Mouse (Mus musculus) embryonic facial prominence, embryonic 11.5 days (tissue): ENCODE data around the gene Iqcf5. TPM values are rescaled to one million over a fixed set of nuclear protein-coding genes. Genes with fewer than 3 reads are reported as not detected.

Source experiments
- ATAC-seq: fragments of 200-750 bp; cut with Nextera tagmentation; replicated peaks from 2 replicates; pipeline ENCODE4 v1.8.0; 2017; ENCODE audit warnings: low read depth; ENCODE audit not compliant: insufficient number of reproducible peaks, low FRiP score, low TSS enrichment
- DNase-seq: peaks from one replicate; pipeline ENCODE4 v3.0.0-alpha.2; 2015; ENCODE audit warnings: low spot score
- H3K27ac ChIP-seq: fragments of 300-500 bp; sonication (generic); replicated peaks from 2 replicates; pipeline ENCODE4 v1.5.1; 2014; ENCODE audit warnings: mild to moderate bottlenecking, low read depth, low read length, control low read depth
- H3K27me3 ChIP-seq: fragments of 300-500 bp; sonication (generic); 2 replicates; pipeline ENCODE4 v1.6.1; 2014; ENCODE audit warnings: mild to moderate bottlenecking, low read length, moderate library complexity, mixed read lengths; ENCODE audit not compliant: control insufficient read depth, insufficient read depth
- H3K36me3 ChIP-seq: fragments of 300-500 bp; sonication (generic); replicated peaks from 2 replicates; pipeline ENCODE4 v1.6.1; 2014; ENCODE audit warnings: low read depth, mild to moderate bottlenecking, low read length, moderate library complexity, mixed read lengths; ENCODE audit not compliant: control insufficient read depth, insufficient read depth
- H3K4me1 ChIP-seq: fragments of 300-500 bp; sonication (generic); 2 replicates; pipeline ENCODE4 v1.6.1; 2014; ENCODE audit warnings: low read length, mixed read lengths; ENCODE audit not compliant: control insufficient read depth, insufficient read depth
- H3K4me2 ChIP-seq: fragments of 300-500 bp; sonication (generic); 2 replicates; pipeline ENCODE4 v1.6.1; 2014; ENCODE audit warnings: low read depth, mild to moderate bottlenecking, control low read depth, low read length, moderate library complexity
- H3K4me3 ChIP-seq: fragments of 300-500 bp; sonication (generic); 2 replicates; pipeline ENCODE4 v1.5.1; 2014; ENCODE audit warnings: low read depth, low read length, control low read depth
- H3K9ac ChIP-seq: fragments of 300-500 bp; sonication (generic); replicated peaks from 2 replicates; pipeline ENCODE4 v1.6.1; 2014; ENCODE audit warnings: mild to moderate bottlenecking, control low read depth, low read length
- H3K9me3 ChIP-seq: fragments of 300-500 bp; sonication (generic); replicated peaks from 2 replicates; pipeline ENCODE4 v1.6.1; 2016; ENCODE audit warnings: mild to moderate bottlenecking, low read length, inconsistent platforms, mixed read lengths; ENCODE audit not compliant: control insufficient read depth
- WGBS: fragments of 180-500 bp; shearing (Covaris S2); extraction: QIAGEN DNeasy Blood & Tissue Kit; methylation state at CpG from one replicate; pipeline ENCODE4 v1.1.7; 2014; 5-methylcytosine and 5-hydroxymethylcytosine counted together
- polyA plus RNA-seq: library from polyadenylated mRNA; unstranded; fragments of >200 nt; fragmentation: Nextera tagmentation; extraction: Ambion mirVana; gene quantifications from 2 replicates; pipeline ENCODE4 v1.2.1, GENCODE M21; 2014

Gene Iqcf5
- polyA plus RNA-seq, 1 experiment from 2014 or later: not detected

DNA sequence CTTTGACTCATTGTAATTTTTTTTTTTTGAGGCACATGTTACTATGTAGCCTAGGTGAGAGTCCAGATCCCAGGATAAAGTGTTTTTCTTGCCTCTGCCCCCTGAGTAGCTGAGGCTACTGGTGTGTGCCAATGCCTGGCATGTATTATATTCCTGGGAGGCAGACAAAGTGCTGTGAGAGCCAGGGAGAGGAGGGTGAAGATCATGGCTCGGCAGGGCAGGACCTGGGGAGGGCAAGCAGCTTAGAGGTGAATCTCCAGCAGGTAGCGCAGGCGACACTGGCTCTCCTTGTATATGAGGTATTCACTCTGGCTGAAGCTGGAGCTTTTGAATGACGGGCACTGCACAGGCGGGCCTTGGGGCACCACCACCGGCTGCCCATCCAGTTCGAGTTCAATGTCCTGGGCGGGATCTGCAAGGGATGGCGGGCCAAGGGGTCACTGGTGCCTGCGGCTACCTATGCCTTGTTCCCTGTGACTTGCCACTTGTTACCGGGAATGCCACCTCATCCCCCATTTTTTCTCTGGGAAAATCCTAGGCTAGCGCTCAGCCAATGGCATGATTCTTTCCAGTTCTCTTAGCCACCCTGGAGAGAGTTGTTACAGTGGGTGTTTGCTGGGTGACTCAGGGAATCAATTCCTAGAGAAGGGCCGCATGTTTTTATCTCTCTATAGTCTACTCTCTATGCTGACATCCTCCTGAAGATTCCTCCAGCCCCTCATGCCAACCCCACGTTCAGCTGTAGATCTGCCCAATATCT is 43.2 kb upstream of the Iqcf5 start:
- Histone ChIP-seq H3K4me1 (peaks cover 5% of the 10 kb centered on the region), H3K4me3 (no peak overlapping the region), H3K27ac (no peak overlapping the region), H3K9me3 (no peaks in the 10 kb centered on the region), H3K9ac (no peak overlapping the region), H3K4me2 (no peak overlapping the region), H3K27me3 (no peaks in the 10 kb centered on the region), H3K36me3 (no peaks in the 10 kb centered on the region)
- DNase-seq (no peak), ATAC-seq (no peak)
- 57% methylated on average over 14 of the region's 14 CpGs for WGBS

DNA sequence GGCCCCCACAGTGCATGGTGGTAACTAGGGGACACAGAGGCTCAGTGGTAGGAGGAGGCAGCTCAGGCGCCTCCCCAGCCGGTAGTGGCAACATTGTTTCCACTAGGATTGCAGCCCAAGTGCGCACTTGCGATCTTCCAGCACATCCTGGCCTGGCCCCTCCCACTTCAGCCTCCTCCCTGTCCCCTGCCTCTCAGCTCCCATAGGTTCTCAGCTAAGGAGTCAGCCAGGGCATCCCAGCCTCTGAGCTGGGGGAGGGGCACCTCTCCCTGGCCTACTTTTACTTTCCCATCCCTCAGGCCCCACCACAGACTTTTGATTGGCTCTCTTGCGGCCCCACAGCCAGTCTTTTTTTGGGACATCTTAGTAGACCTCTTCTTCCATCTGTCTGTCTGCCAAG is 42.5 kb upstream of the Iqcf5 start:
- H3K4me1 ChIP-seq: peaks cover 10% of the 10 kb centered on the region
- ATAC-seq (no peak), DNase-seq (peak; percentile 64)
- H3K4me3 ChIP-seq: no peak overlapping the region
- H3K4me2 ChIP-seq: no peak overlapping the region
- no peaks in the 10 kb centered on the region for H3K27me3 ChIP-seq
- 6% methylated on average over 5 of the region's 5 CpGs for WGBS
- no peaks in the 10 kb centered on the region for H3K9me3 ChIP-seq
- peak overlapping the region; percentile 1; the same call in 1 of the 2 replicates for H3K9ac ChIP-seq
- H3K27ac ChIP-seq: no peak overlapping the region
- no peaks in the 10 kb centered on the region for H3K36me3 ChIP-seq

DNA sequence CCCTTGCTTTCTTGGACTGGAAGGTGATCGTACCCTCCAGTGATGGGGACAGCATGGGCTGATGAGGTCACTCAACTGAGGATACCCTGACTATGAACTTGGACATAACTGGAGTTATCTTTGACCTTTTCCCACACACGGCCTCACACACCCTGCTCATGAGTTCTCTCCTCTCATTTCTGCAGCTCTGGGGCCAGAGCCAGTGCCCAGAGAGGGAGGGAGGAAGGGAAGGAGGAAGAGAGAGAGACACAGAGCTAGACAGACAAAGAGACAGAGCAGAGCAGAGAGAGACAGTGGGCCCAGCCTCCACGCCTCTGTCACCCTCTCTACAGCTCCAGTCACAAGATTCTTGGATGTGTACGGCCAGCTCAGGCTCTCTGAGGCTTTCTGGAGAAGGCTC is 42.1 kb upstream of the Iqcf5 start:
- H3K4me2 ChIP-seq: no peak overlapping the region
- DNase-seq (no peak), ATAC-seq (no peak)
- H3K27me3 ChIP-seq: no peaks in the 10 kb centered on the region
- no peak overlapping the region for H3K27ac ChIP-seq
- peaks cover 10% of the 10 kb centered on the region for H3K4me1 ChIP-seq
- no peak overlapping the region for H3K9ac ChIP-seq
- no peaks in the 10 kb centered on the region for H3K36me3 ChIP-seq
- no peaks in the 10 kb centered on the region for H3K9me3 ChIP-seq
- H3K4me3 ChIP-seq: no peak overlapping the region
- WGBS: 63% methylated on average over 4 of the region's 4 CpGs

DNA sequence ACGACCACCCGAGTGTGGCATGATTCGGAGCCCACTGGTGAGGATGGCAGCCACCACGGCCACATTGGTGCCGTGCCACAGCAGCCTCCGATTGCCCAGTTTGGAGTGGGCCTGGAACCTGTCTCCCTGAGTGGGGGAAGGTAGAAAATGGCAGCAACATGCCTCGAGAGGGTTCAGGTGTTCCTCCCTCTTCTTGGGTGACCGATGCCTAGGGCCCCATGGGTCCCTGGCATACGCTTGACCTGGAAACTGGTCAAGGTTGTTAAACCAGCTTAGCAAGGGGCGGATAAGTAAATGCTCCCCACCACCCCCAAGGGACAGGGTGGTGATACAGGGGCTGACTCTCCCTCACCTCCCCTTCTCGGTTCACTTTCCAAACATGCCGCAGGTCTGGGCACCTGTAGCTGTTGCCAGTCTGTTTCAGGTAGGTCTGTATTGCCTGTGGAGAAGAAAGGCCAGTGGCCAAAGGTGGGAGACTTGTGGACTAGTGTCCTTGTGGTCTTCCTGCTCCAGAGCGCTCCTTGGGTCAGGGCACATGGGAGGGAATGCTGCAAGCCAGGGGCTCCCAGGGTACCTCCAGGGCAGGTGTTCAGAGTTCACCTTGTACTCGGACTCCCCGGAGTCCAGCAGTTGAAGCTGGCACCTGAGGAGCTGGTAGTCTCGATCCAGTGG is 41.2 kb upstream of the Iqcf5 start:
- Histone ChIP-seq H3K4me3 (no peak overlapping the region), H3K4me1 (peaks cover 10% of the 10 kb centered on the region), H3K27me3 (no peaks in the 10 kb centered on the region), H3K36me3 (no peaks in the 10 kb centered on the region), H3K9me3 (no peaks in the 10 kb centered on the region), H3K27ac (no peak overlapping the region), H3K9ac (no peak overlapping the region), H3K4me2 (no peak overlapping the region)
- ATAC-seq (no peak), DNase-seq (no peak)
- WGBS: 93% methylated on average over 16 of the region's 16 CpGs

DNA sequence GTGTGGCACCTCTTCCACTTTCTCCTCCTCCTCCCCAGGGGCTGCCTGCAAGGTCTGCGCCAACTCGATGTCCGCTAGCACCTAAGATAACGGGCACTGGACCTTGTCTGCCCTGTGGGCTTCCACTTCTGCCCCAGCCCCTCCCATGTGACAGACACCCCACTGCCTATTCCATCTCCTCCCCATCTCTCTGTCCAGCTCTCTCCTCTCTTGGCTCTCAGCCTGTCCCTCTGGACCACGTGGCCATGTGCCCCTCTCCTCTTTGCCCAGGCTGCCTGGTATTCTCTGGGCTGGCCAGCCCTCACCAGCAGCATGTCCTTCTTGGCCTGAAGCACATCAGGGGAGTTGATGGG is 40.6 kb upstream of the Iqcf5 start:
- no peak overlapping the region for H3K4me2 ChIP-seq
- 69% methylated on average over 5 of the region's 5 CpGs for WGBS
- peaks cover 10% of the 10 kb centered on the region for H3K4me1 ChIP-seq
- no peaks in the 10 kb centered on the region for H3K9me3 ChIP-seq
- H3K27ac ChIP-seq: no peak overlapping the region
- H3K4me3 ChIP-seq: no peak overlapping the region
- peak overlapping the region; percentile 32; the same call in 1 of the 2 replicates for H3K9ac ChIP-seq
- ATAC-seq: no peak
- H3K36me3 ChIP-seq: no peaks in the 10 kb centered on the region
- no peak for DNase-seq
- H3K27me3 ChIP-seq: no peaks in the 10 kb centered on the region

DNA sequence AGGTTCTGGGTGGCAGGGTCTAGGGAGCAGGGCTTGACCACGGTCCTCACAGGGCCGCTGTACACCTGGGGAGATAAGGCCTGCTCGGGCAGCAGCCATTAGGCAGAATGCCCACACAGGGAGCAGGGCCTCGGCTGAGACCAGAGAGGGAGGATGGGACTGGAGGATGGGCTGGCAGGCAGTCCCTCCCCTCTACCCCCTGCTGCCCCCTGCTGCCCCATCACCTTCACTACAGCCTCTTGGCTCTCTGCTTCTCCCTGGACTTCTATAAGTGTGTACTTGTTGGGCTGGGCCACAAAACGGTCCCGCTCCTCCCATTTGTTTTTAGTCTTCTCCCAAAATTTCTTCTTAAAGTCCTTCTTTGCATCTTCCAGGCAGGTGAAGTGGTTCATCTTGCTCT is 39.9 kb upstream of the Iqcf5 start:
- H3K27me3 ChIP-seq: no peaks in the 10 kb centered on the region
- 3% methylated on average over 6 of the region's 6 CpGs for WGBS
- peak overlapping the region; percentile 32 for H3K9ac ChIP-seq
- no peak overlapping the region for H3K27ac ChIP-seq
- H3K4me2 ChIP-seq: peak overlapping the region; percentile 29; the same call in 1 of the 2 replicates
- ATAC-seq (no peak; the same call in 1 of the 2 replicates), DNase-seq (peak; percentile 75)
- peaks cover 10% of the 10 kb centered on the region for H3K4me1 ChIP-seq
- H3K36me3 ChIP-seq: no peaks in the 10 kb centered on the region
- H3K9me3 ChIP-seq: no peaks in the 10 kb centered on the region
- H3K4me3 ChIP-seq: no peak overlapping the region

DNA sequence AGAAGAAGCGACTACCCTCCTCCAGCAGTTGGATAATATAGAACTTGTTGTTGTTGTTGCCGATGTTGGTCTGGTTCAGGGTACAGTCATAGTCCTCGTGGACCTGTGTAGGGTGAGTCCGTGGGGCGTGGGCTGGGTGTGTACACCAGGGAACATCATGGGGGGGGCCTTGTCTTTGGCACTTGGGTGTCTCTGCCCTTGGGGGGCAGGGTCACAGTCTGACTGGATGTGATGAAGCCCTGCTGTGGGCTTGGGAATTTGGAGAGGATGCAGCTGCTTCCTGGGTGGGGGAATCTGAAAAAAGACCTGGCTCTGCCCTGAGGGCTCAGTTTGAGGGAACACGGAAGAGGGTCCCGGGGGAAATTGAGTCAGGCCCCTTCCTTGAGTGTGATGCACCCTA is 39.3 kb upstream of the Iqcf5 start:
- H3K4me1 ChIP-seq: peaks cover 10% of the 10 kb centered on the region
- H3K9ac ChIP-seq: no peak overlapping the region
- 67% methylated on average over 7 of the region's 7 CpGs for WGBS
- no peaks in the 10 kb centered on the region for H3K36me3 ChIP-seq
- H3K27me3 ChIP-seq: no peaks in the 10 kb centered on the region
- DNase-seq (no peak), ATAC-seq (no peak)
- H3K27ac ChIP-seq: no peak overlapping the region
- no peak overlapping the region for H3K4me2 ChIP-seq
- no peak overlapping the region for H3K4me3 ChIP-seq
- no peaks in the 10 kb centered on the region for H3K9me3 ChIP-seq

DNA sequence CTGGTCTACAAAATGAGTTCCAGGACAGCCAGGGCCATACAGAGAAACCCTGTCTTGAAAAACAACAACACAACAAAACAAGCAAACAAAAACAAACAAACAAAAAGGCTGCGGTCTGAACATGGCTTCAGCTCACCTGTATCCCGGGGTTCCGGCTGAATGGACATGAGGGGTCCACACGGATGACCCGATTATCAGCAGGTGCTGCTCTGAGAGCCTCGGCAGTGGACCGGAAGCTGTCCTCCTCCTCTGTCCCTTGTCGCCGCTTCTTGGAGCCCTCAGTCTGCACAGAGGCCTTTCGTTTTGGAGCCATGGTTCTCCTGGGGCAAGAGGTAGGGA is 38.7 kb upstream of the Iqcf5 start, which contains the start of gene Rrp9:
Rrp9 (plus strand) TSS at position 301 of the 339 bp plus-strand sequence.
- peak within 1 kb of the TSS; percentile 47 for H3K9ac ChIP-seq
- no peak for DNase-seq

More for the DNA sequence above, 38.7 kb upstream of the Iqcf5 start, which contains the start of gene Rrp9:
- peaks cover 10% of the 10 kb centered on the region for H3K4me1 ChIP-seq
- H3K36me3 ChIP-seq: no peaks in the 10 kb centered on the region
- 81% methylated on average over 10 of the region's 10 CpGs for WGBS
- peak within 1 kb of the TSS; percentile 47 for H3K27ac ChIP-seq
- no peak for ATAC-seq
- H3K27me3 ChIP-seq: no peaks in the 10 kb centered on the region
- H3K9me3 ChIP-seq: no peaks in the 10 kb centered on the region
- H3K4me2 ChIP-seq: peak within 1 kb of the TSS; percentile 27
- H3K4me3 ChIP-seq: no peak within 1 kb of the TSS; the same call in 1 of the 2 replicates
